ENCODE assay signal across 8 mouse cellular contexts in genomic region chr11:77982441-77982905, GRCm38 (mm10). TPM values are rescaled to one million over a fixed set of nuclear protein-coding genes. Genes with fewer than 3 reads are reported as not detected.
DNase-seq lines count a peak whose midpoint lies in the region; ATAC-seq and TF ChIP-seq lines count a peak whose summit lies in the region.

Phf12 (plus strand) TSS chr11:77982754.

- peak within 1 kb of the TSS; percentile 98 for H3K4me3 ChIP-seq in embryonic facial prominence, embryonic 13.5 days
- peak within 1 kb of the TSS; percentile 97 for H3K4me3 ChIP-seq in kidney, adult 2 months (ENCODE audit: insufficient read depth, low read depth, low read length)
- H3K4me3 ChIP-seq in limb, embryonic 12.5 days (replicated peaks) = peak within 1 kb of the TSS; percentile 100
- H3K4me3 ChIP-seq in midbrain, embryonic 15.5 days = peak within 1 kb of the TSS; percentile 70
- peak within 1 kb of the TSS; percentile 89 for H3K4me3 ChIP-seq in spleen, adult 2 months (ENCODE audit: extremely low read depth, insufficient read depth, insufficient read length)

- WGBS in embryonic facial prominence, embryonic 13.5 days = under 1% methylated on average over 62 of the region's 62 CpGs
- WGBS in kidney, adult 2 months = under 1% methylated on average over 62 of the region's 62 CpGs
- WGBS in limb, embryonic 12.5 days = under 1% methylated on average over 48 of the region's 62 CpGs
- under 1% methylated on average over 62 of the region's 62 CpGs for WGBS in midbrain, embryonic 15.5 days
- under 1% methylated on average over 62 of the region's 62 CpGs for WGBS in spleen, adult 2 months

- H3K27ac ChIP-seq in embryonic facial prominence, embryonic 13.5 days = peak within 1 kb of the TSS; percentile 96
- H3K27ac ChIP-seq in kidney, adult 2 months (ENCODE audit: insufficient read depth, low read depth, low read length) = peak within 1 kb of the TSS; percentile 94
- H3K27ac ChIP-seq in limb, embryonic 12.5 days = peak within 1 kb of the TSS; percentile 97
- peak within 1 kb of the TSS; percentile 99 for H3K27ac ChIP-seq in midbrain, embryonic 15.5 days
- H3K27ac ChIP-seq in spleen, adult 2 months (ENCODE audit: insufficient read depth, low read length) = peak within 1 kb of the TSS; percentile 99

- peak within 1 kb of the TSS; percentile 85 for H3K4me2 ChIP-seq in embryonic facial prominence, embryonic 13.5 days
- H3K4me2 ChIP-seq in limb, embryonic 12.5 days = peak within 1 kb of the TSS; percentile 89
- H3K4me2 ChIP-seq in midbrain, embryonic 15.5 days = peak within 1 kb of the TSS; percentile 95

- TF ChIP-seq CTCF in kidney, adult 2 months (conservative IDR thresholded peaks at IDR 0.05; ENCODE audit: insufficient read depth, insufficient read length, low read depth, low read length) = no peak
- TF ChIP-seq CTCF in spleen, adult 2 months (IDR thresholded peaks at IDR 0.05; ENCODE audit: extremely low read depth, insufficient read depth, insufficient read length, insufficient replicate concordance) = no peak

- peak; percentile 89 for ATAC-seq in embryonic facial prominence, embryonic 13.5 days (ENCODE audit: insufficient number of reproducible peaks, insufficient read depth, low FRiP score, low TSS enrichment, low read depth)
- ATAC-seq in limb, embryonic 12.5 days (ENCODE audit: insufficient number of reproducible peaks, insufficient read depth, low FRiP score, low TSS enrichment, low read depth) = peak; percentile 85
- peak; percentile 91 for ATAC-seq in midbrain, embryonic 15.5 days (replicated peaks)

- TF ChIP-seq POLR2A in kidney, adult 2 months (IDR thresholded peaks at IDR 0.05; ENCODE audit: low read depth, low read length) = peak; percentile 62
- peak; percentile 53 for TF ChIP-seq POLR2A in spleen, adult 2 months (IDR thresholded peaks at IDR 0.05; ENCODE audit: low read depth, low read length)

- peak; percentile 100 for DNase-seq in 3134 (ENCODE audit: extremely low read depth, insufficient read length, low spot score)
- peak; percentile 100 for DNase-seq in adrenal gland, postnatal 36 days
- DNase-seq in heart, adult 18-20 months = peak; percentile 100
- peak; percentile 100 for DNase-seq in kidney, adult 2 months
- peak; percentile 99 for DNase-seq in spleen, adult 2 months (ENCODE audit: low read depth in 1 of 2, low spot score in 2 of 2)

- 0 out of 2 replicates have a peak, but pooled peaks cover 5% of the 10 kb centered on the region for H3K27me3 ChIP-seq in embryonic facial prominence, embryonic 13.5 days
- H3K27me3 ChIP-seq in kidney, adult 2 months (replicated peaks; ENCODE audit: control insufficient read depth, insufficient read depth, low read length) = no peaks in the 10 kb centered on the region
- peaks cover 13% of the 10 kb centered on the region for H3K27me3 ChIP-seq in limb, embryonic 12.5 days
- no peaks in the 10 kb centered on the region for H3K27me3 ChIP-seq in midbrain, embryonic 15.5 days (replicated peaks)
- H3K27me3 ChIP-seq in spleen, adult 2 months (ENCODE audit: control insufficient read depth, insufficient read depth, low read length) = no peaks in the 10 kb centered on the region

- peaks cover 12% of the 10 kb centered on the region for H3K4me1 ChIP-seq in embryonic facial prominence, embryonic 13.5 days
- H3K4me1 ChIP-seq in kidney, adult 2 months (ENCODE audit: control insufficient read depth, insufficient read depth, low read length) = peaks cover 6% of the 10 kb centered on the region; the same call in 1 of the 2 replicates
- peaks cover 19% of the 10 kb centered on the region for H3K4me1 ChIP-seq in limb, embryonic 12.5 days (replicated peaks)
- H3K4me1 ChIP-seq in midbrain, embryonic 15.5 days = peaks cover 30% of the 10 kb centered on the region
- H3K4me1 ChIP-seq in spleen, adult 2 months (ENCODE audit: control insufficient read depth, insufficient read depth, insufficient read length) = peaks cover 7% of the 10 kb centered on the region; the same call in 1 of the 2 replicates

- peaks cover 13% of the 10 kb centered on the region for H3K36me3 ChIP-seq in embryonic facial prominence, embryonic 13.5 days
- H3K36me3 ChIP-seq in kidney, adult 2 months (ENCODE audit: control insufficient read depth, insufficient read depth, low read length) = no peaks in the 10 kb centered on the region
- peaks cover 13% of the 10 kb centered on the region for H3K36me3 ChIP-seq in limb, embryonic 12.5 days
- 0 out of 2 replicates have a peak, but pooled peaks cover 6% of the 10 kb centered on the region for H3K36me3 ChIP-seq in midbrain, embryonic 15.5 days (replicated peaks)
- H3K36me3 ChIP-seq in spleen, adult 2 months (ENCODE audit: control insufficient read depth, insufficient read depth, low read length) = no peaks in the 10 kb centered on the region

- peak within 1 kb of the TSS; percentile 99 for H3K9ac ChIP-seq in embryonic facial prominence, embryonic 13.5 days
- H3K9ac ChIP-seq in limb, embryonic 12.5 days (replicated peaks) = peak within 1 kb of the TSS; percentile 99
- peak within 1 kb of the TSS; percentile 77 for H3K9ac ChIP-seq in midbrain, embryonic 15.5 days

- no peaks in the 10 kb centered on the region for H3K9me3 ChIP-seq in embryonic facial prominence, embryonic 13.5 days
- H3K9me3 ChIP-seq in limb, embryonic 12.5 days = no peaks in the 10 kb centered on the region
- H3K9me3 ChIP-seq in midbrain, embryonic 15.5 days = no peaks in the 10 kb centered on the region

RNA-seq across cellular contexts. Expression of gene Phf12, which starts in this region (rescaled TPM):
- total RNA-seq in adrenal gland, postnatal 36 days (2021) = 10 to 100 TPM; 46.6 to 50.8 TPM
- 19.8 and 22.7 TPM in 2 replicates for polyA plus RNA-seq in embryonic facial prominence, embryonic 13.5 days (2015; fragmentation: Nextera tagmentation; extraction: Ambion mirVana)
- total RNA-seq in heart, adult 18-20 months (2021) = 10 to 100 TPM; 21.7 to 21.9 TPM
- 33.0 and 35.7 TPM in 2 replicates for polyA plus RNA-seq in kidney, adult 2 months (2012; rRNA removed)
- 26.8 and 27.7 TPM in 2 replicates for polyA plus RNA-seq in limb, embryonic 12.5 days (2016; fragmentation: Nextera tagmentation; extraction: Ambion mirVana)
- polyA plus RNA-seq in midbrain, embryonic 15.5 days (2015; fragmentation: Nextera tagmentation; extraction: Ambion mirVana) = 19.2 and 20.7 TPM in 2 replicates
- 65.4 and 74.9 TPM in 2 replicates for polyA plus RNA-seq in spleen, adult 2 months (2012; rRNA removed)

Comparison
In these comparisons a context has a peak if more than half of its experiments do, and no peak if none do; other contexts are left out.
1. Peak in every context shown above with its lines: DNase-seq, ATAC-seq, H3K4me3 ChIP-seq and H3K27ac ChIP-seq.